Mouse (Mus musculus) CH12.LX (cell line): Measurements from ENCODE around the gene Dnajc17. TPM values are rescaled to one million over a fixed set of nuclear protein-coding genes. Genes with fewer than 3 reads are reported as not detected.

Source experiments
- DNase-seq: peaks from one replicate; pipeline ENCODE4 v3.0.0-alpha.2; 2013; ENCODE audit errors: extremely low read depth
- H3K27ac ChIP-seq: 2 replicates; pipeline ENCODE4 v1.5.1; 2012; ENCODE audit warnings: low read depth, mild to moderate bottlenecking, control low read depth, moderate library complexity; ENCODE audit not compliant: insufficient read depth
- H3K27me3 ChIP-seq: replicated peaks from 2 replicates; pipeline ENCODE3; 2012; ENCODE audit warnings: inconsistent platforms
- H3K36me3 ChIP-seq, 2 experiments: replicated peaks in 1 of 2; 2 replicates each; pipeline versions ENCODE3 to v1.6.1; 2012; ENCODE audit warnings: inconsistent platforms in 1 of 2, low read length in 1 of 2, mild to moderate bottlenecking in 1 of 2, mixed read lengths in 1 of 2, moderate library complexity in 1 of 2; ENCODE audit not compliant: control insufficient read depth in 1 of 2, insufficient read depth in 1 of 2
- H3K4me1 ChIP-seq, 2 experiments: 2 replicates each; pipeline ENCODE4 v1.6.1; 2012; ENCODE audit warnings: inconsistent platforms in 1 of 2, moderate library complexity in 1 of 2; ENCODE audit not compliant: insufficient read depth in 2 of 2, control insufficient read depth in 1 of 2
- H3K4me2 ChIP-seq: 2 replicates; pipeline ENCODE4 v1.6.1; 2012; ENCODE audit warnings: low read depth, mild to moderate bottlenecking, control low read depth; ENCODE audit not compliant: poor library complexity, insufficient read depth, severe bottlenecking
- H3K4me3 ChIP-seq, 3 experiments: fragments of 150-350 bp in 1 of 3; sonication (generic) in 1 of 3; replicated peaks in 1 of 3; 2 replicates each; pipeline versions ENCODE3 to v1.5.1; 2011 to 2012; ENCODE audit warnings: low read depth in 2 of 3, low read length in 2 of 3, mild to moderate bottlenecking in 2 of 3, moderate library complexity in 2 of 3, control low read depth in 1 of 3, improper control_type of control experiment in 1 of 3, inconsistent platforms in 1 of 3, mixed read lengths in 1 of 3; ENCODE audit not compliant: poor library complexity in 1 of 3
- H3K79me2 ChIP-seq: replicated peaks from 2 replicates; pipeline ENCODE4 v1.6.1; 2012; ENCODE audit warnings: mild to moderate bottlenecking, moderate library complexity; ENCODE audit not compliant: control insufficient read depth, poor library complexity, insufficient read depth, severe bottlenecking; ENCODE audit errors: extremely low read depth
- H3K9ac ChIP-seq: 2 replicates; pipeline ENCODE4 v1.6.1; 2012; ENCODE audit warnings: low read depth, mild to moderate bottlenecking, control low read depth, moderate library complexity; ENCODE audit not compliant: insufficient read depth
- H3K9me3 ChIP-seq: replicated peaks from 2 replicates; pipeline ENCODE3; 2012; ENCODE audit warnings: low read length, inconsistent platforms, mixed read lengths
- BHLHE40 ChIP-seq: IDR thresholded peaks from 2 replicates; pipeline ENCODE4 v1.6.1; 2011; ENCODE audit warnings: mild to moderate bottlenecking, low read depth, low read length, improper control_type of control experiment
- CHD1 ChIP-seq: IDR thresholded peaks from 2 replicates; pipeline ENCODE4 v1.6.1; 2012; ENCODE audit warnings: low read depth, low read length, improper control_type of control experiment, inconsistent platforms
- CHD2 ChIP-seq: IDR thresholded peaks from 2 replicates; pipeline ENCODE4 v1.6.1; 2011; ENCODE audit warnings: low read length, improper control_type of control experiment
- ELF1 ChIP-seq: IDR thresholded peaks from 2 replicates; pipeline ENCODE4 v1.6.1; 2014; ENCODE audit warnings: low read depth, mild to moderate bottlenecking, inconsistent platforms, low read length, improper control_type of control experiment
- EP300 ChIP-seq: IDR thresholded peaks from 2 replicates; pipeline ENCODE4 v1.6.1; 2011; ENCODE audit warnings: low read length, improper control_type of control experiment
- ETS1 ChIP-seq: conservative IDR thresholded peaks from 2 replicates; pipeline ENCODE4 v1.6.1; 2012; ENCODE audit warnings: low read depth, mild to moderate bottlenecking, inconsistent platforms, low read length, improper control_type of control experiment, moderate library complexity
- GABPA ChIP-seq: IDR thresholded peaks from 2 replicates; pipeline ENCODE4 v1.6.1; 2012; ENCODE audit warnings: low read depth, low read length, improper control_type of control experiment, inconsistent platforms; ENCODE audit not compliant: insufficient replicate concordance
- HCFC1 ChIP-seq: IDR thresholded peaks from 2 replicates; pipeline ENCODE4 v1.6.1; 2012; ENCODE audit warnings: low read depth, mild to moderate bottlenecking, inconsistent platforms, low read length, improper control_type of control experiment
- IRF4 ChIP-seq: IDR thresholded peaks from 2 replicates; pipeline ENCODE4 v1.6.1; 2014; ENCODE audit warnings: low read depth, mild to moderate bottlenecking, inconsistent platforms, low read length, improper control_type of control experiment
- JUN ChIP-seq: IDR thresholded peaks from 2 replicates; pipeline ENCODE4 v1.6.1; 2011; ENCODE audit warnings: low read depth, mild to moderate bottlenecking, low read length, improper control_type of control experiment, moderate library complexity; ENCODE audit not compliant: insufficient read depth
- JUND ChIP-seq: conservative IDR thresholded peaks from 2 replicates; pipeline ENCODE4 v1.6.1; 2011; ENCODE audit warnings: low read depth, low read length, improper control_type of control experiment
- MAFK ChIP-seq: IDR thresholded peaks from 2 replicates; pipeline ENCODE4 v1.6.1; 2011; ENCODE audit warnings: low read length, improper control_type of control experiment; ENCODE audit not compliant: insufficient replicate concordance
- MAX ChIP-seq: IDR thresholded peaks from 2 replicates; pipeline ENCODE4 v1.6.1; 2011; ENCODE audit warnings: low read length, improper control_type of control experiment
- MAZ ChIP-seq: IDR thresholded peaks from 2 replicates; pipeline ENCODE4 v1.6.1; 2012; ENCODE audit warnings: low read depth, mild to moderate bottlenecking, inconsistent platforms, low read length, improper control_type of control experiment, moderate library complexity
- MYC ChIP-seq: IDR thresholded peaks from 2 replicates; pipeline ENCODE4 v1.6.1; 2011; ENCODE audit warnings: low read depth, mild to moderate bottlenecking, improper control_type of control experiment, low read length
- NELFE ChIP-seq: IDR thresholded peaks from 2 replicates; pipeline ENCODE4 v1.6.1; 2011; ENCODE audit warnings: low read depth, low read length, improper control_type of control experiment
- NRF1 ChIP-seq: IDR thresholded peaks from 2 replicates; pipeline ENCODE4 v1.6.1; 2014; ENCODE audit warnings: low read depth, mild to moderate bottlenecking, inconsistent platforms, low read length, improper control_type of control experiment, moderate library complexity
- PAX5 ChIP-seq: IDR thresholded peaks from 2 replicates; pipeline ENCODE4 v1.6.1; 2012; ENCODE audit warnings: low read length, inconsistent platforms, mixed read lengths
- POLR2A ChIP-seq: IDR thresholded peaks from 2 replicates; pipeline ENCODE4 v1.6.1; 2011; ENCODE audit warnings: low read depth, mild to moderate bottlenecking, improper control_type of control experiment, low read length
- POLR2AphosphoS2 ChIP-seq: IDR thresholded peaks from 2 replicates; pipeline ENCODE4 v1.6.1; 2011; ENCODE audit warnings: low read depth, low read length, improper control_type of control experiment
- RCOR1 ChIP-seq: conservative IDR thresholded peaks from 2 replicates; pipeline ENCODE4 v1.6.1; 2012; ENCODE audit warnings: low read depth, mild to moderate bottlenecking, inconsistent platforms, low read length, improper control_type of control experiment
- SIN3A ChIP-seq: IDR thresholded peaks from 2 replicates; pipeline ENCODE4 v1.6.1; 2012; ENCODE audit warnings: low read length, improper control_type of control experiment, inconsistent platforms
- SMC3 ChIP-seq: IDR thresholded peaks from 2 replicates; pipeline ENCODE4 v1.6.1; 2011; ENCODE audit warnings: low read depth, low read length, improper control_type of control experiment
- TBP ChIP-seq: conservative IDR thresholded peaks from 2 replicates; pipeline ENCODE4 v1.6.1; 2011; ENCODE audit warnings: low read depth, low read length, improper control_type of control experiment
- TCF12 ChIP-seq: IDR thresholded peaks from 2 replicates; pipeline ENCODE4 v1.6.1; 2014; ENCODE audit warnings: low read depth, mild to moderate bottlenecking, inconsistent platforms, low read length, improper control_type of control experiment
- UBTF ChIP-seq: IDR thresholded peaks from 2 replicates; pipeline ENCODE4 v1.6.1; 2012; ENCODE audit warnings: low read depth, mild to moderate bottlenecking, inconsistent platforms, low read length, improper control_type of control experiment, moderate library complexity
- USF2 ChIP-seq: conservative IDR thresholded peaks from 2 replicates; pipeline ENCODE4 v1.6.1; 2011; ENCODE audit warnings: low read depth, low read length, improper control_type of control experiment
- ZC3H11A ChIP-seq: IDR thresholded peaks from 2 replicates; pipeline ENCODE4 v1.6.1; 2012; ENCODE audit warnings: low read depth, mild to moderate bottlenecking, inconsistent platforms, low read length, improper control_type of control experiment
- ZNF384 ChIP-seq: IDR thresholded peaks from 2 replicates; pipeline ENCODE4 v1.6.1; 2012; ENCODE audit warnings: low read depth, low read length, improper control_type of control experiment, inconsistent platforms
- dilution Hi-C: fragments of 300-500 bp; cut with MboI; formaldehyde crosslinking; loops from 2 replicates; pipeline ENCODE4 v1.14.3; 2020; ENCODE audit warnings: low sequenced_read_pairs; ENCODE audit not compliant: extremely low pct_unique_long_range_greater_than_20kb, extremely low pct_ligation_motif_present
- in situ Hi-C: fragments of 300-500 bp; cut with MboI; formaldehyde crosslinking; loops from 3 replicates; pipeline ENCODE4 v1.14.3; 2019; ENCODE audit warnings: low sequenced_read_pairs, low pct_ligation_motif_present, low pct_unique_long_range_greater_than_20kb, mixed read lengths
- polyA plus RNA-seq: library from polyadenylated mRNA; unstranded; fragments of >175 nt; gene quantifications from 2 replicates; pipeline ENCODE4 v1.2.1, GENCODE M21; 2012; ENCODE audit warnings: low read depth; ENCODE audit not compliant: insufficient read length
- total RNA-seq, 2 experiments: library from RNA; depleted of rRNA; stranded (reverse); fragments of 300-350 nt in 1 of 2; fragments of >200 nt in 1 of 2; gene quantifications; 2 replicates each; pipeline ENCODE4 v1.2.3; 2012 to 2014

The Dnajc17 gene
- total and polyA plus RNA-seq, 3 experiments: 15.3 to 22.9 (median 19.8) TPM

DNA sequence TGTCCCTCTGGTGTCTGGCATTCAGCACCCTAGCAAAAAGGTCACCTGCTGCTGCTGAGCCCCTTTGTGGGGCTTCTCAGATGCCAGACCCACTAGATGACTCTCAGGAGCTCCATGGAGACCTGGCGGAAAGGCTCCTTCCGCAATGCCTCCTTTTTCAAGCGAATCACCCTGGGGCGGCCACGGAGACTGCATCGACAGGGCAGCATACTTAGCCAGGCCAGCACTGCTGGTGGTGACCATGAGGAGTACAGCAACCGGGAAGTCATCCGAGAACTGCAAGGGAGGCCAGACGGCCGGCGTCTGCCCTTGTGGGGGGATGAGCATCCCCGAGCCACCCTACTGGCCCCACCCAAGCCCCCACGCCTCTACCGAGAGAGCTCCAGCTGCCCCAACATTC, 33.7 kb downstream of the Dnajc17 start:
- Histone ChIP-seq H3K4me3 (peak overlapping the region; percentile 54 to 57 (median 57)), H3K4me1 (peaks cover 42 to 95% of the 10 kb centered on the region in 2 experiments), H3K79me2 (no peaks in the 10 kb centered on the region; the same call in 1 of the 2 replicates), H3K27me3 (no peaks in the 10 kb centered on the region), H3K27ac (peak overlapping the region; percentile 93), H3K36me3 (peaks cover 10 to 28% of the 10 kb centered on the region in 2 experiments), H3K4me2 (peak overlapping the region; percentile 85), H3K9me3 (peaks cover 5% of the 10 kb centered on the region), H3K9ac (peak overlapping the region; percentile 62)
- in situ Hi-C loops: loop anchor here (25.0 kb wide), 2 partner anchors 288 to 413 kb away; partner anchors contain the start of genes Ccdc9b and Phgr1
- no peak for TF ChIP-seq JUND
- no peak for TF ChIP-seq UBTF
- no peak for TF ChIP-seq ETS1
- TF ChIP-seq CHD2: no peak
- TF ChIP-seq MAZ: no peak
- TF ChIP-seq NRF1: no peak
- no peak for TF ChIP-seq ELF1
- TF ChIP-seq MAFK: no peak
- TF ChIP-seq RCOR1: no peak
- no peak for TF ChIP-seq POLR2A
- no peak for TF ChIP-seq EP300
- TF ChIP-seq MYC: no peak
- no peak for TF ChIP-seq NELFE
- no peak for TF ChIP-seq GABPA
- TF ChIP-seq TCF12: no peak
- no peak for TF ChIP-seq ZC3H11A
- TF ChIP-seq USF2: no peak
- no peak for TF ChIP-seq PAX5
- TF ChIP-seq IRF4: no peak
- dilution Hi-C loops: no loop called here
- DNase-seq: no peak

DNA sequence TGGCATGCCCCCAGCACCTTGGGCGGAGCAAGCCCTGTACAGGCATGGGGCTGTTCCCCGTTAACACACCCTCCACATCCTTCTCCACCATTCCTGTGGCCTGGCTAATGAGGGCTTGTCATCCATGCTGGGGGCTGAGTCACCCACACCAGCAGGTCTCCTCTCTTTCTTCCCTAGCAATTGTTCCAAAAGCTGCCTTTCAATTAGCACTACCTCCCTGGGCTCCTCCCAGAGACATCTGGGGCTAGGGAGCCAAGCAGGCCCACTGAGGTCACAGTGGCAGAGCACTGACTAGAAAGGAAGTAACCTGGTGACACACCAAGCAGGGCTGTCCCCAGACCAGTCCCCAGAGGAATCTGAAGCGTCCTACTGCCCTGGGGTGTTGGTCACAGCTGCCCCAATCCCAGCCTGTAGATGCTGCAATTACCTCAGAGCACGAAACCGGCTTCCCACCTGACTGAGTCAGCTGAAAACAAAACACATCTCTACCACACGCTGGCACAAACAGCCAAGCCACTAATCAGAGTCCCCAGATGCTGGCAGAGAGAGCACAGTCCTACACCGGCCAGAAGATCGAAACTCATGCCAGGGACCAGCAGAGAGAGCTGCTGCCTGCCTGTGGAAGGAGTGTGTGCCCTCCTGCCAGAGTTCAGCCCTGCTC, 34.5 kb downstream of the Dnajc17 start, which contains the start of gene Gm14137:
Gene Gm14137 (plus strand): TSS at position 519 of the 661 bp plus-strand sequence.
- H3K27me3 ChIP-seq: no peaks in the 10 kb centered on the region
- H3K9ac ChIP-seq: peak within 1 kb of the TSS; percentile 62
- in situ Hi-C loops: no loop called here
- peaks cover 5% of the 10 kb centered on the region for H3K9me3 ChIP-seq
- H3K4me3 ChIP-seq: peak within 1 kb of the TSS; percentile 54 to 57 (median 57)
- H3K36me3 ChIP-seq: peaks cover 10 to 21% of the 10 kb centered on the region in 2 experiments
- H3K79me2 ChIP-seq: no peaks in the 10 kb centered on the region; the same call in 1 of the 2 replicates
- DNase-seq: peak; percentile 93
- H3K4me2 ChIP-seq: peak within 1 kb of the TSS; percentile 85
- H3K4me1 ChIP-seq: peaks cover 42 to 95% of the 10 kb centered on the region in 2 experiments
- dilution Hi-C loops: no loop called here
- peak within 1 kb of the TSS; percentile 93 for H3K27ac ChIP-seq
- TF ChIP-seq EP300: peak; percentile 52; the same call in 1 of the 2 replicates
- TF ChIP-seq JUND: no peak
- no peak for TF ChIP-seq NELFE
- no peak for TF ChIP-seq ZNF384
- TF ChIP-seq BHLHE40: peak; percentile 86
- TF ChIP-seq NRF1: 0 out of 2 replicates have a peak, but pooled peaks have one; percentile 5
- TF ChIP-seq MAZ: peak; percentile 75; the same call in 1 of the 2 replicates
- TF ChIP-seq PAX5: no peak
- TF ChIP-seq TCF12: peak; percentile 91
- TF ChIP-seq ZC3H11A: no peak
- 0 out of 2 replicates have a peak, but pooled peaks have one; percentile 54 for TF ChIP-seq ELF1
- peak; percentile 63; the same call in 1 of the 2 replicates for TF ChIP-seq TBP
- no peak; the same call in 1 of the 2 replicates for TF ChIP-seq IRF4
- TF ChIP-seq HCFC1: no peak; the same call in 1 of the 2 replicates
- TF ChIP-seq SIN3A: peak; percentile 95
- TF ChIP-seq POLR2AphosphoS2: no peak
- peak; percentile 41; the same call in 1 of the 2 replicates for TF ChIP-seq POLR2A
- TF ChIP-seq CHD1: no peak
- TF ChIP-seq CHD2: no peak
- no peak for TF ChIP-seq MAX
- no peak for TF ChIP-seq MYC
- TF ChIP-seq SMC3: no peak; the same call in 1 of the 2 replicates
- no peak for TF ChIP-seq USF2
- no peak for TF ChIP-seq RCOR1
- TF ChIP-seq GABPA: no peak
- no peak; the same call in 1 of the 2 replicates for TF ChIP-seq JUN
